Mouse (Mus musculus) lung, embryonic 14.5 days (tissue): Measurements from ENCODE around the gene Nhp2. TPM values are rescaled to one million over a fixed set of nuclear protein-coding genes. Genes with fewer than 3 reads are reported as not detected.
"Not testable (repeated sequence)": the region's sequence is repeated elsewhere in the genome, so short reads cannot be mapped to it uniquely, and the experiment has no call there.

Experiments used
- ATAC-seq: fragments of 200-750 bp; cut with Nextera tagmentation; 2 replicates; pipeline ENCODE4 v1.8.0; 2017; ENCODE audit warnings: mild to moderate bottlenecking, moderate TSS enrichment, moderate library complexity; ENCODE audit not compliant: insufficient read depth
- DNase-seq: peaks from one replicate; pipeline ENCODE4 v3.0.0-alpha.2; 2015
- H3K27ac ChIP-seq: fragments of 300-500 bp; sonication (generic); 2 replicates; pipeline ENCODE4 v1.5.1; 2014; ENCODE audit warnings: low read depth, mild to moderate bottlenecking, moderate library complexity
- H3K27me3 ChIP-seq: fragments of 300-500 bp; sonication (generic); 2 replicates; pipeline ENCODE4 v1.6.1; 2014; ENCODE audit warnings: low read length, control low read depth; ENCODE audit not compliant: insufficient read depth
- H3K36me3 ChIP-seq: fragments of 300-500 bp; sonication (generic); 2 replicates; pipeline ENCODE4 v1.6.1; 2014; ENCODE audit warnings: control low read depth; ENCODE audit not compliant: insufficient read depth
- H3K4me1 ChIP-seq: fragments of 300-500 bp; sonication (generic); 2 replicates; pipeline ENCODE4 v1.6.1; 2014; ENCODE audit warnings: antibody characterized with exemption, control low read depth; ENCODE audit not compliant: insufficient read depth
- H3K4me2 ChIP-seq: fragments of 300-500 bp; sonication (generic); 2 replicates; pipeline ENCODE4 v1.6.1; 2014; ENCODE audit warnings: mild to moderate bottlenecking
- H3K4me3 ChIP-seq: fragments of 300-500 bp; sonication (generic); 2 replicates; pipeline ENCODE4 v1.5.1; 2014; ENCODE audit warnings: low read depth, low read length
- H3K9ac ChIP-seq: fragments of 300-500 bp; sonication (generic); 2 replicates; pipeline ENCODE4 v1.6.1; 2014
- H3K9me3 ChIP-seq: fragments of 300-500 bp; sonication (generic); 2 replicates; pipeline ENCODE4 v1.6.1; 2016; ENCODE audit warnings: low read depth, low read length, control low read depth
- CTCF ChIP-seq: IDR thresholded peaks from 2 replicates; pipeline ENCODE4 v1.5.1; 2016; ENCODE audit warnings: antibody characterized with exemption, low read depth
- WGBS: fragments of 180-500 bp; shearing (Covaris S2); extraction: QIAGEN DNeasy Blood & Tissue Kit; methylation state at CpG from one replicate; pipeline ENCODE4 v1.1.7; 2014; 5-methylcytosine and 5-hydroxymethylcytosine counted together
- polyA plus RNA-seq: library from polyadenylated mRNA; unstranded; fragments of >200 nt; fragmentation: Nextera tagmentation; extraction: Ambion mirVana; gene quantifications from 2 replicates; pipeline ENCODE4 v1.2.1, GENCODE M21; 2014

The Nhp2 gene
- polyA plus RNA-seq, 1 experiment from 2014 or later = 187 TPM

DNA sequence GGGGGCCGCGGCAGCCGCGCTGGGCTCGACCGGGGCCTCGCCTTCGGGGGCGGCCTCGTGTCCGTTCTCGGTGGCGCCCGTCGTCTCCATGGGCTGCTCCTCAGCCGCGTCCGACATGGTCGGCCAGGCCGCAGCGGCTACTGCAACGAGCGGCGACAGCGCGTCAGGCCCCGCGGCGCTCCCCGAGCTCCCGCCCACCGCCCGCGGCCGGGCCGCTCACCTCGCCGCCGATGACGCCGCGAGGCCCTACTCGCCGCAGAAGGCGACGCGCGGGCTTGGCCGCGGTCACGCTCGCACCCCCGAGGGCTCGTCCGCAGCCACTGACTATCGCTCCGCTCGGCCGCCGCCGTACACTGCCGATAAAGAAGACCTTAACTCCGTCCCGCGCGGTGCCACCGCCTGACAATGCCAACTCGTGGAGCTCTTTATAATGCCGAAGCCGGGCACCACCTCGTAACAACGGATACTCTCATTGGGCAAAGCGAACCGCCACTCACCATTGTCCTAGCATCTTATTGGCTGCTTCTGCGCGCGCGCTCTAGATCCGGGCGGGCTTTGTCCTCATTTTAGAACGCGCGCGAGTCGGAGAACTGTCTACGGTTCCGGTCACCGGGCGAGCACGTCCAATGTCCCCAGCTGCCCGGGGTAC, 13.0 kb upstream of the Nhp2 start, which contains the start of gene Hnrnpab:
Gene Hnrnpab, minus strand, starts transcription at position 401 of the 649 bp plus-strand sequence.
- Histone ChIP-seq H3K27me3 (no peaks in the 10 kb centered on the region), H3K4me1 (no peaks in the 10 kb centered on the region), H3K4me2 (peak within 1 kb of the TSS; percentile 89), H3K4me3 (peak within 1 kb of the TSS; percentile 97), H3K27ac (peak within 1 kb of the TSS; percentile 97), H3K36me3 (peaks cover 44% of the 10 kb centered on the region), H3K9ac (peak within 1 kb of the TSS; percentile 99), H3K9me3 (no peaks in the 10 kb centered on the region)
- ATAC-seq = peak; percentile 93
- peak; percentile 99 for DNase-seq
- no peak for TF ChIP-seq CTCF
- under 1% methylated on average over 91 of the region's 91 CpGs for WGBS

GRCm38 (mm10) chr11:51607096-51607738, 12.3 kb upstream of the Nhp2 start:
- no peaks in the 10 kb centered on the region for H3K27me3 ChIP-seq
- peak overlapping the region; percentile 97 for H3K27ac ChIP-seq
- DNase-seq (no peak), ATAC-seq (peak; percentile 55)
- peak overlapping the region; percentile 89 for H3K4me2 ChIP-seq
- no peak for TF ChIP-seq CTCF
- H3K9ac ChIP-seq = peak overlapping the region; percentile 99
- no peaks in the 10 kb centered on the region for H3K4me1 ChIP-seq
- no peaks in the 10 kb centered on the region for H3K9me3 ChIP-seq
- H3K4me3 ChIP-seq = peak overlapping the region; percentile 97
- peaks cover 38% of the 10 kb centered on the region for H3K36me3 ChIP-seq
- WGBS = 6% methylated on average over 15 of the region's 15 CpGs

DNA sequence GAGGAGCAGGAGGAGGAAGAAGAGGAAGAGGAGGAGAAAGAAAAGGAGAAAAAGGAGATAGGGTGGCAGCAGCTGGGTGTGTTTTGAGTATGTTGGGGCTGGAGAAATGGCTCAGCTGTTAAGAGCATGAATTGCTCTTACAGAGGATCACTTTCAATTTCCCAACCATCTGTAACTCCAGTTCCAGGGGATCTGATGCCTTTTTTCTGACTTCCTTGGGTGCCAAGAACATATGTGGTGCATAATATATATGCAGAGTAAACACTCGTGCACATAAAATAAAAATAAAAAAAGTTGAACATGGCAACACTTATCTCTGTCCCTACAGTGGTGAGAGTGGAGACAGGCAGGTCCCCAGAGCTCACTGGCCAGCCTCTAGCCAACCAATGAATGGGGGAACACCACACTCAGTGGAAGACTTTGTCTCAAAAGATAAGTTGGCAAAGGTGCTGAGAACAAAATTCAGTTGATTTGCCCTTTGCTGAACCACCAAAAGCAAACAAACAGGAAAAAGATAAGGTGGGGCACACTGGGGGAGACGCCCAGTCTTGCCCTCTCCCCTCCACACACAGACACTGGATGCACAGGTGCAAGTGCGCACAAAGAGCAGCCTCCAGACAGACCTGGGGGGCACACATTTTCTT, 10.1 kb upstream of the Nhp2 start:
- DNase-seq (no peak), ATAC-seq (no peak)
- H3K4me1 ChIP-seq = no peaks in the 10 kb centered on the region
- H3K36me3 ChIP-seq = peaks cover 16% of the 10 kb centered on the region
- H3K27me3 ChIP-seq = no peaks in the 10 kb centered on the region
- H3K9ac ChIP-seq = no peak overlapping the region
- WGBS = 67% methylated on average over 3 of the region's 3 CpGs
- no peak overlapping the region for H3K27ac ChIP-seq
- no peak overlapping the region for H3K4me2 ChIP-seq
- no peak overlapping the region for H3K4me3 ChIP-seq
- TF ChIP-seq CTCF = no peak
- no peaks in the 10 kb centered on the region for H3K9me3 ChIP-seq

DNA sequence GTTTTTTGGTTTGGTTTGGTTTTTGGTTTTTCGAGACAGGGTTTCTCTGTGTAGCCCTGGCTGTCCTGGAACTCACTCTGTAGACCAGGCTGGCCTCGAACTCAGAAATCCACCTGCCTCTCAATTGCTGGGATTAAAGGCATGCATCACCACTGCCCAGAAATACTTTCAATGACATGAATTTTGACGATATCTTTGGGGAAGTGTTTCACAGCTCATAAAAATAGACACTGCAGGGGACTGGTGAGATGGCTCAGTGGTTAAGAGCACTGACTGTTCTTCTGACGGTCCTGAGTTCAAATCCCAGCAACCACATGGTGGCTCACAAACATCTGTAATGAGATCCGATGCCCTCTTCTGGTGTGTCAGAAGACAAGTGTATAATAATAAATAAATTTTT, 9.6 kb upstream of the Nhp2 start:
- H3K9me3 ChIP-seq, H3K9ac ChIP-seq, H3K4me1 ChIP-seq, H3K4me2 ChIP-seq, ATAC-seq, H3K4me3 ChIP-seq, DNase-seq, H3K27me3 ChIP-seq, H3K27ac ChIP-seq: not testable (repeated sequence)
- peaks cover 10% of the 10 kb centered on the region for H3K36me3 ChIP-seq
- 79% methylated on average over 5 of the region's 5 CpGs for WGBS

DNA sequence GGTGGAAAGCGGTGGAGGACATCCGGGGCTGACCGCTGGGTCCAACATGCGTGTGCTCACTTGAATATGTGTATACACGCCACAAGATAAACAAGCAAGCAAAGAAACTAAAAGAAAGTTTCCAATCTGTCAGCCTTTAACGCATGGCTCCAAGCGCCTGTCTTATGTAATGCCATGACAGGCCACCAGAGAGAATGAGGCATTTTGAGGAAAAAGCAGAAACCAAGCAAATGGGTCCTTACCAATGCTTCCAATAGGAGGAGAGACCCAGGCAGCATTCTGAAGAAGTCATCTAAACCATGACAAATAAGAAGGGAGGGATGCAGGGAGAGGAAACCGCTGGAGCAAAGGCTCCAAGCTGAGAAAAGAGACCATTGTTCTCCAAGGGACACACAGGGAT, 5.3 kb upstream of the Nhp2 start:
- TF ChIP-seq CTCF = peak; percentile 41
- Histone ChIP-seq H3K4me3 (no peak overlapping the region), H3K27ac (peak overlapping the region; percentile 89; the same call in 1 of the 2 replicates), H3K9me3 (no peaks in the 10 kb centered on the region), H3K36me3 (no peaks in the 10 kb centered on the region), H3K27me3 (no peaks in the 10 kb centered on the region), H3K9ac (no peak overlapping the region), H3K4me2 (no peak overlapping the region), H3K4me1 (no peaks in the 10 kb centered on the region)
- 76% methylated on average over 8 of the region's 8 CpGs for WGBS
- DNase-seq (no peak), ATAC-seq (no peak)

DNA sequence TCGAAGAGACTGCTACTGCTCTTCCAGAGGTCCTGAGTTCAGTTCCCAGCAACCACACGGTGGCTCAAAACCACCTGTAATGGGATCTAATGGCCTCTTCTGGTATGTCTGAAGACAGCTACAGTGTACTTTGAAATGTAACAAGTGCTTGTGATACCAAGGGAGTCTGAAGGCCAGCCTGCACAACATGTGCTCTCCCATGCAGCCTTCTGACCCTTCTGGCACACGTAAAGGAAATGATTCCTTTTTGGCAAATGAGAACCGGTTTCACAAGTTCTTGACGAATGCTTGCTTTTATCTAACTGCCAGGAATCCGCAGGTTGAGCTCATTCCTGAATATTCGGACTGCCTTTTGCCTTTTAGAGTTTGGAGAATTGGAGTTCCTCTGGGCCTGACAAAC, 4.4 kb upstream of the Nhp2 start:
- H3K36me3 ChIP-seq = no peaks in the 10 kb centered on the region
- peak overlapping the region; percentile 89 for H3K27ac ChIP-seq

DNA sequence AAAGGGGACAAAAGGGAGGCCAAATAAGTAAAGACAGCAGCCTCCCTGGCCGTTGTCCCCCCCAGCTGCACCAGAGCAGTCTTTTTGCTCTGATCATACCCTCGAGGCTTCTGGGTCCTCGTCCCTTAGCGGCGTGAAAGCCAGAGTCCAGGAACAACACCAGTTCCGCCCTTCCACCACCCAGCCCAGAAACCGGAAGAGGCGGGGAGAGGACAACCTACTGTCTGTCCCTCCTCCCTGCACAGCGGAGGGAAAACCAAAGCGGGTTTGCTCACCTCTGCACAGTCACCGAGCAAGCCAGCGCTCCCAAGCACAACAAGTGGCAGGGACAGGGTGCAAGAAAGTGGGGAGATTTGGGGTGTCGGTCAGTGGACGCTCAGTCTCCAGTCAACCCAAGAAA, 3.9 kb upstream of the Nhp2 start:
- Histone ChIP-seq H3K4me3 (peak overlapping the region; percentile 29), H3K9ac (peak overlapping the region; percentile 34), H3K27me3 (no peaks in the 10 kb centered on the region), H3K36me3 (no peaks in the 10 kb centered on the region), H3K4me1 (peaks cover 3% of the 10 kb centered on the region; the same call in 1 of the 2 replicates), H3K9me3 (no peaks in the 10 kb centered on the region), H3K27ac (peak overlapping the region; percentile 89), H3K4me2 (peak overlapping the region; percentile 66)
- DNase-seq (peak; percentile 87), ATAC-seq (peak; percentile 68)
- no peak for TF ChIP-seq CTCF
- WGBS = 2% methylated on average over 14 of the region's 14 CpGs

More for the DNA sequence above, 4.4 kb upstream of the Nhp2 start:
- no peak for TF ChIP-seq CTCF
- Histone ChIP-seq H3K9ac (peak overlapping the region; percentile 34), H3K27me3 (no peaks in the 10 kb centered on the region), H3K9me3 (no peaks in the 10 kb centered on the region), H3K4me1 (no peaks in the 10 kb centered on the region), H3K4me2 (peak overlapping the region; percentile 66), H3K4me3 (peak overlapping the region; percentile 29)
- DNase-seq (peak; percentile 78), ATAC-seq (no peak)
- WGBS = 26% methylated on average over 7 of the region's 7 CpGs

DNA sequence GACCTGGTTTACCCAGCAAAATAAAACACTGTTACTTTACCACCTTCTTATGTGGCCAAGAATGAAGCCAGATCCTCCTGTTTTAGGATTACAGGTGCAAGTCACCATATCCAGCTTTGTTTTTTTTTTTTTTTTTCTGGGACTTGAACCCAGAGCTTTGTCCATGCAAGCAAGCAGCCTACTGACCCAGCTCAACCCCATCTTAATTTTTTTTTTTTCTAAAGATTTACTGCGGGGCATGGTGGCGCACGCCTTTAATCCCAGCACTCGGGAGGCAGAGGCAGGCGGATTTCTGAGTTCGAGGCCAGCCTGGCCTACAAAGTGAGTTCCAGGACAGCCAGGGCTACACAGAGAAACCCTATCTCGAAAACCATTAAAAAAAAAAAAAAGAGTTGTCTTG, 3.4 kb upstream of the Nhp2 start:
- H3K4me1 ChIP-seq, DNase-seq, H3K36me3 ChIP-seq, ATAC-seq, H3K9me3 ChIP-seq, H3K27me3 ChIP-seq: not testable (repeated sequence)
- Histone ChIP-seq H3K9ac (peak overlapping the region; percentile 34), H3K27ac (peak overlapping the region; percentile 89), H3K4me3 (peak overlapping the region; percentile 29), H3K4me2 (peak overlapping the region; percentile 66)
- 84% methylated on average over 7 of the region's 7 CpGs for WGBS
